Mouse (Mus musculus) cerebellum, adult 2 months (tissue): ENCODE results near the gene Ylpm1.

Source experiments
- CTCF ChIP-seq: fragments of 200-500 bp; IDR thresholded peaks from 2 replicates; pipeline ENCODE4 v1.5.1; 2011; ENCODE audit warnings: low read depth, mild to moderate bottlenecking, control low read depth, low read length, moderate library complexity, borderline replicate concordance; ENCODE audit not compliant: insufficient read depth
- POLR2A ChIP-seq: fragments of 200-500 bp; IDR thresholded peaks from 2 replicates; pipeline ENCODE4 v1.6.1; 2011; ENCODE audit warnings: low read length, control low read depth, borderline replicate concordance; ENCODE audit not compliant: insufficient read depth

DNA sequence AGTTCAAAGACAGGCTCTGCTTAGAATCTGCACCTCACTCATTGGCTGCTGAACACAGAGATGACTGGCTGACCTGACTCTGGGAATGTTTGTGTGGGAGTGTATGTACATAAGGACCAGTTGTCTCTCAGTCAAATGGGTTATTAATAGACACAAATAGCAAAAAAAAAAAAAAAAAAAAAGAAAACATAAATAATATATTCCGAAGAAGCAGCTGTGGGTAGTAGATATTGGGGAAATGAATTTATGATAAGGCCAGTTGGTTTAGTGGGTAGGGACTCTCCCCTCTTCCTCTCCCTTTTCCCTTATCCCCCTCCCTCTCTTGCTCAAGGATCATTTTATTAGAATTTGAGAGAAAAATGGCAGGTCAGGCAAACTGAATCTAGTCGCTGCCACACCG is 117.8 kb downstream of the Ylpm1 start:
- TF ChIP-seq CTCF (no peak), POLR2A (no peak)
